Mouse (Mus musculus) kidney, embryonic 16.5 days (tissue): Measurements from ENCODE around the gene Morc1. TPM values are rescaled to one million over a fixed set of nuclear protein-coding genes. Genes with fewer than 3 reads are reported as not detected.

ENCODE experiments used
- ATAC-seq: fragments of 200-750 bp; cut with Nextera tagmentation; 2 replicates; pipeline ENCODE4 v1.8.0; 2017; ENCODE audit warnings: moderate TSS enrichment; ENCODE audit not compliant: low FRiP score, low TSS enrichment
- H3K27ac ChIP-seq: fragments of 300-500 bp; sonication (generic); 2 replicates; pipeline ENCODE4 v1.5.1; 2014; ENCODE audit warnings: low read length
- H3K27me3 ChIP-seq: fragments of 300-500 bp; sonication (generic); 2 replicates; pipeline ENCODE4 v1.6.1; 2014; ENCODE audit warnings: low read length, control low read depth, mixed read lengths; ENCODE audit not compliant: insufficient read depth
- H3K36me3 ChIP-seq: fragments of 300-500 bp; sonication (generic); 2 replicates; pipeline ENCODE4 v1.6.1; 2014; ENCODE audit warnings: low read length, control low read depth, mixed read lengths; ENCODE audit not compliant: insufficient read depth
- H3K4me1 ChIP-seq: fragments of 300-500 bp; sonication (generic); 2 replicates; pipeline ENCODE4 v1.6.1; 2014; ENCODE audit warnings: low read length, control low read depth, mixed read lengths; ENCODE audit not compliant: insufficient read depth
- H3K4me2 ChIP-seq: fragments of 300-500 bp; sonication (generic); replicated peaks from 2 replicates; pipeline ENCODE4 v1.6.1; 2014; ENCODE audit warnings: low read depth, low read length
- H3K4me3 ChIP-seq: fragments of 300-500 bp; sonication (generic); 2 replicates; pipeline ENCODE4 v1.5.1; 2014; ENCODE audit warnings: mild to moderate bottlenecking, low read length
- H3K9ac ChIP-seq: fragments of 300-500 bp; sonication (generic); replicated peaks from 2 replicates; pipeline ENCODE4 v1.6.1; 2014; ENCODE audit warnings: low read length
- H3K9me3 ChIP-seq: fragments of 300-500 bp; sonication (generic); 2 replicates; pipeline ENCODE4 v1.6.1; 2016; ENCODE audit warnings: low read length, control low read depth
- WGBS: fragments of 180-500 bp; shearing (Covaris S2); extraction: QIAGEN DNeasy Blood & Tissue Kit; methylation state at CpG from one replicate; pipeline ENCODE4 v1.1.7; 2014; 5-methylcytosine and 5-hydroxymethylcytosine counted together
- polyA plus RNA-seq: library from polyadenylated mRNA; unstranded; fragments of >200 nt; fragmentation: Nextera tagmentation; extraction: Ambion mirVana; gene quantifications from 2 replicates; pipeline ENCODE4 v1.2.1, GENCODE M21; 2015

Morc1 gene
- polyA plus RNA-seq, 1 experiment from 2014 or later = 0.16 TPM

DNA sequence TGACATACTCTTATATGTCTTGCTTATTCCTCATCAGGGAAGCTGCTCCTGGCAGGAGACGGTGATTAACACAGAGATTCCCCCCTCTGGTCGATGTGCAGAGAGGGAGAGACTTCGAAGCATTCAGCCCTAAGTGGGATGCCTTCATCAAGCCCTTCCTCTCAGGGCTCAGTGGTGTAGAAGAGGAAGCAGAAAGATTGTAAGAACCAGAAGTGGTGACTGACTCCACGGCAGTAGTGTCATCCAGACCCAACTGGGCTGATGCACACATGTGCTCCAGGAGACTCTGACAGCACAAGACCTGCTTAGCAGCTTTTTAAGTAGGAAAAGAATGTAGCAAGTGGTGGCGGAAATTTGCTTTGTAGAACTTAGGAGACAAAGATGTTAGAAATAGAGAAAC is 143.0 kb downstream of the Morc1 start:
- H3K4me3 ChIP-seq = no peak overlapping the region
- no peak overlapping the region for H3K9ac ChIP-seq
- ATAC-seq = no peak
- H3K4me1 ChIP-seq = no peaks in the 10 kb centered on the region
- H3K36me3 ChIP-seq = no peaks in the 10 kb centered on the region
- no peak overlapping the region for H3K27ac ChIP-seq
- no peak overlapping the region for H3K4me2 ChIP-seq
- WGBS = 77% methylated on average over 5 of the region's 5 CpGs
- H3K9me3 ChIP-seq = 0 out of 2 replicates have a peak, but pooled peaks cover 3% of the 10 kb centered on the region
- H3K27me3 ChIP-seq = no peaks in the 10 kb centered on the region; the same call in 1 of the 2 replicates

DNA sequence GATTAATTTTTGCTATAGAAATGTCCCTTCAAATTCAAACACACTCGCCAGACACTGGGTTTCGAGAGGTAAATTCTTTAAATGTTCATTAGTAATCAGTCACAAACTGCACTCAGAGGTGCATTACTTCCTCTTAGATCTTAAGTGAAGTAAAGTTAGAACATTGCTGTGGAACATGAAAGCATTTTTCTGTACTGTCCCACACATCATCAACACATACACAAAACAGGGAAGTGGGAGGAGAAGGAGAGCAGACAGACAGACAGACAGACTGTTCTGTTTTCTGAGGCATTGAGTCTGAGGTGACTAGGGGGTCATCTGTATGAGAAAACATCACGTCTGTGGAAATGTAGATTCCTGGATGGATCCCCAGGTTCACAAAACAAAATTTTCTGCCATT is 143.5 kb downstream of the Morc1 start:
- Histone ChIP-seq H3K9me3 (no peaks in the 10 kb centered on the region), H3K36me3 (no peaks in the 10 kb centered on the region), H3K4me2 (no peak overlapping the region), H3K4me3 (no peak overlapping the region), H3K27me3 (no peaks in the 10 kb centered on the region; the same call in 1 of the 2 replicates), H3K27ac (no peak overlapping the region), H3K9ac (no peak overlapping the region), H3K4me1 (no peaks in the 10 kb centered on the region)
- ATAC-seq = no peak
- WGBS = 73% methylated on average over 3 of the region's 3 CpGs

DNA sequence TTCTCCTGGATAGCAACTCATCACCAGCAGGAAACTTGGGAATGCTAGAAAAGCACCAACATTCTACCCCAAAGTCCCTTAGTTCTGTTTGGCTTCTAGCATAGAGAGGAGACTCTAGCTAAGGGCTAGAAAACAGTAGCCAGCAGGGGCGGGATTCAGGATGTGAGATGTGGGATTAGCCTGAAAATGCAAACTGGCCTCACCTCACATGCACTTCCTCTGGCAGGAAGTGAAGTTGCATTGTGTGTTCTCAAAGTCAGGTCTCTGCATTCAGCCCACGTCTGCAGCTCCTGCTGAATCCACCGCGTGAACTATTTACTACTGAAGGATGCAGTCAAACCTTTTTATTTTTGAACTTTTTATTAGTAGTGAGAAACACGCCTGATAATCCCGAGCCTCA is 154.3 kb downstream of the Morc1 start:
- Histone ChIP-seq H3K27me3 (no peaks in the 10 kb centered on the region), H3K4me3 (no peak overlapping the region), H3K9me3 (no peaks in the 10 kb centered on the region), H3K9ac (no peak overlapping the region), H3K36me3 (no peaks in the 10 kb centered on the region), H3K4me2 (no peak overlapping the region), H3K27ac (no peak overlapping the region), H3K4me1 (no peaks in the 10 kb centered on the region)
- 66% methylated on average over 6 of the region's 6 CpGs for WGBS
- ATAC-seq = no peak

DNA sequence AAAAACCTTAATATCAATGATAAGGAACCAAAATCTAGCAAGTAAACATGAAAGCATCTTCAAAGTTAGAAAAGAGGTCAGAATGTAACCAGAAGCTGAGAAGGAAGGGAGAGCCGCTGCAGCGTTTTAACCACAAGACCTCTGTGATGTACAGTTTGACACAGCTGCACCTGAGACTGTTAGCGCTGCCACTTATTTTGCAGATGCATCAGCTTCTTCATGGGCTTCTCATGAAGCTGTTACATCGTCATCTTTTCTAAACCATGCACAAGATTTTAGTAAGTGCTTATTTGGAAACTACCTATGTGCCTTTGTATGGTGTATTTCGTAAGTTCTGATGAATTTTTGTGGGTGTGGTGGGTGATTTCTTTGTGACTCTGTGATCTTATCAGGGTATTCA is 163.4 kb downstream of the Morc1 start:
- no peaks in the 10 kb centered on the region for H3K4me1 ChIP-seq
- ATAC-seq = no peak
- 89% methylated on average over 5 of the region's 5 CpGs for WGBS
- no peaks in the 10 kb centered on the region for H3K9me3 ChIP-seq
- H3K4me2 ChIP-seq = no peak overlapping the region
- no peak overlapping the region for H3K4me3 ChIP-seq
- H3K9ac ChIP-seq = no peak overlapping the region
- no peak overlapping the region for H3K27ac ChIP-seq
- no peaks in the 10 kb centered on the region for H3K27me3 ChIP-seq
- no peaks in the 10 kb centered on the region for H3K36me3 ChIP-seq

DNA sequence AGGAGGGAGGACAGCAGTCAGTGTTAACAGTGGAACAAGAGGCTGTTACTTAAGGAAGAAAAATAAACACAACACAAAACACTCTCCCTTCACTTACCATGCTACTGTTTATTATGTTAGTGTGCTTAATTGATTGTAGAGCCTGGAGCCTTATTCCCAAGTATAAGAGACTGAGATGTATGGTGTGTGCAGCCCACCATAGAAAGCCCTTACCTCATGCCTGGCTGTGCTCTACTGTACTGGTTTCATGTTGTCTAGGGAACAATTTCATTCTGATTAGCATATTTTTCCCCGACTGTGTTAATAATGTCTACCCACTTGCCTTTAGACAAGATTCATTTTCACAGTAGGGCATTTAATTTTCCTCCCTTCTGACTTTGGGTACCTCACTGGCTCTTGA is 164.2 kb downstream of the Morc1 start:
- Histone ChIP-seq H3K27ac (no peak overlapping the region), H3K9ac (no peak overlapping the region), H3K4me1 (no peaks in the 10 kb centered on the region), H3K9me3 (no peaks in the 10 kb centered on the region), H3K27me3 (no peaks in the 10 kb centered on the region), H3K4me3 (no peak overlapping the region), H3K4me2 (no peak overlapping the region), H3K36me3 (no peaks in the 10 kb centered on the region)
- 65% methylated on average over 1 of the region's 1 CpGs for WGBS
- no peak for ATAC-seq

DNA sequence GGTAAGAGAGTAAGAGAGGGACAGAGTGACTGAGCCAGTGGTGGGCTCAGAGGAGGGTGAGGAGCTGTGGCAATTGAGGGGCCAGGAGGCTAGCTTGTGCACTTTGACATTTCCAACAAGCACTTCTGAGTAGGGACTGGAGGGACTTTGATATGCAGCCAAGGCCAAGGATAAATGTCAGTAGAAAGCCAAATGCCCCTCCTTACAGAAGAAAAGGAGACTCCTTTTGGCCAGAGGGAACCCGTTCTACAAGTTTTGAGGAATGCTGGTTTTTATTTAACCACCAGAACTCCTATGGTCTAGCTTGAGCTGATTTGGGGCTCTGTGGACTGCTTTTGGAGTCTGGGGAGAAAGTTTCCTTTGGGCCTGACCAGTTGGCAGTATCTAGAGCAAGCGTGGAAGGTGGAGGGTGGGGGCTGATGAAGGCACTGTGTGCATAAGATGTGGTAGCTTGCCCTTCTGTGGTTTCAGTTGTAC is 172.7 kb downstream of the Morc1 start:
- WGBS = 62% methylated on average over 2 of the region's 2 CpGs
- peak overlapping the region; percentile 7; the same call in 1 of the 2 replicates for H3K4me2 ChIP-seq
- H3K9ac ChIP-seq = no peak overlapping the region
- no peaks in the 10 kb centered on the region for H3K9me3 ChIP-seq
- peak overlapping the region; percentile 58; the same call in 1 of the 2 replicates for H3K27ac ChIP-seq
- no peaks in the 10 kb centered on the region for H3K27me3 ChIP-seq
- peak; percentile 79; the same call in 1 of the 2 replicates for ATAC-seq
- H3K4me3 ChIP-seq = no peak overlapping the region
- H3K4me1 ChIP-seq = no peaks in the 10 kb centered on the region
- no peaks in the 10 kb centered on the region for H3K36me3 ChIP-seq

DNA sequence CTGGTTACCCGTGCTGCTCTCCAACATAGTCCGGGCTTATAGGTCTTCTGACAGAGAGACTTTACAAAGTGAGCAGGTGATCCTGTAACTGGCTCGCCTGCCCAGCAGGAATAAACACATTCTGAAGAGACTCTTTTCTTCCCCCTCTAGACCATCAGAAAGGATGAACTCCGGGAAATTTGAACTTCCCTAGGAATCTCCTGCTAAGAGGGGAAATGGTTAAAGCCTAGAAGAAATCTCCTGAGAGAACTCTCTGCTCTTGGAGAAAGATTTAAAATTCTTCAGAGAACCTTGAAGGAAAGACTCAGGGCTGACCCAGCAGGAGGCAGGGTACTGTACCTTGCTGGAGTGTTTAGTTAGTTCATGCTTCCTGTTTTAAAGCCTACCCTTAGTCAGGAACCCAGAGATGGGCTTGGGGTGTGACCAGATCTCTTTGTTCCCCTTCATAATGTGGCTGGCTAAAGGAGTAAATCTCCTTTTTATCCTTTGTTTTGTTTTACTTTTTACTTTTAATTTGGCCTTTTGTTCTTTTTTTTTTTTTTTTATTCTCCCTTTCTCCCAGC is 175.5 kb downstream of the Morc1 start:
- Histone ChIP-seq H3K27me3 (no peaks in the 10 kb centered on the region), H3K27ac (no peak overlapping the region), H3K4me3 (no peak overlapping the region), H3K4me2 (no peak overlapping the region), H3K9me3 (no peaks in the 10 kb centered on the region), H3K36me3 (no peaks in the 10 kb centered on the region), H3K9ac (no peak overlapping the region), H3K4me1 (no peaks in the 10 kb centered on the region)
- 71% methylated on average over 4 of the region's 4 CpGs for WGBS
- no peak for ATAC-seq

DNA sequence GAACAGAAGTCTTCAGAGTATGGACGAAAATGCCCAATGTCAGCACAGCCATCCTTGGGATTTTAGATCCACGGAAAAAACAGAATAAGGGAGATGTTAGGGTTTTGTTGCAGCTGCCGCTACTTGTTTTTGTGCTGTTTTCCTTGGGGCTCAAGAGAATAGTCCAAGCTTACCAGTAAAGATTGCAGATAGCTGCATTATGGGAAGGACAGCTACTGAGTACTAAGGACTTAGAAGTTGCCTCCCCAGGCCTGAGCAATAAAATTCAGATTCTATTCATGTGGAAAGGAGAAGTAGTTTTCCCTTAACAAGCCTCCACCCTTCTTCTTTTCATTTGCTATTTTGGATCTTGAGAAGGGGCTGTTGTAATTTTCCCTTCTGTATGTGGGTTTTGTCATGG is 177.2 kb downstream of the Morc1 start:
- Histone ChIP-seq H3K4me2 (no peak overlapping the region), H3K4me1 (no peaks in the 10 kb centered on the region), H3K9ac (no peak overlapping the region), H3K27me3 (no peaks in the 10 kb centered on the region), H3K9me3 (no peaks in the 10 kb centered on the region), H3K36me3 (no peaks in the 10 kb centered on the region), H3K4me3 (no peak overlapping the region), H3K27ac (no peak overlapping the region)
- no peak for ATAC-seq
- whole genome bisulfite sequencing = 86% methylated on average over 3 of the region's 3 CpGs

DNA sequence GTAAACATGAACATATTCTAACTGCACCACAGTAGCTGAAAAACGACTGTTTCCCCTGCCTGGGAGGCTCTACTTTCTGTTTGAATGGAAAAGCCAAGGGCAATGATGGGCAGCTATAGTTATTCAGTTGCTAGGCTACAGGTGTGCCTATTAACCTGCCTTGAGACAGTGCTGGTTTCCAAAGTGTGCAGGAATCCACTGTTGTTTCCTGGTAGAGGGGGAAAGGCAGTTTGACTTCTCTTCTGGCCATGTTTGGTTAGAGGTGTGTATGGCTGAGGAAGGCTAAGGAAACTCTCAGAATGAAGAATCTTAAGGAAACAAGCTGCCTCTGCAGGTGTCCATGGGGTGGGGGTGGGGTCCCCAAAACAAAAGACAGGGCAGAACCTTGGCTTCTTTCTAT is 179.8 kb downstream of the Morc1 start:
- no peak for ATAC-seq
- H3K36me3 ChIP-seq = no peaks in the 10 kb centered on the region
- H3K9ac ChIP-seq = no peak overlapping the region
- no peak overlapping the region for H3K27ac ChIP-seq
- no peaks in the 10 kb centered on the region for H3K4me1 ChIP-seq
- no peaks in the 10 kb centered on the region for H3K9me3 ChIP-seq
- no peaks in the 10 kb centered on the region for H3K27me3 ChIP-seq
- 64% methylated on average over 1 of the region's 1 CpGs for WGBS
- H3K4me2 ChIP-seq = no peak overlapping the region
- H3K4me3 ChIP-seq = no peak overlapping the region

DNA sequence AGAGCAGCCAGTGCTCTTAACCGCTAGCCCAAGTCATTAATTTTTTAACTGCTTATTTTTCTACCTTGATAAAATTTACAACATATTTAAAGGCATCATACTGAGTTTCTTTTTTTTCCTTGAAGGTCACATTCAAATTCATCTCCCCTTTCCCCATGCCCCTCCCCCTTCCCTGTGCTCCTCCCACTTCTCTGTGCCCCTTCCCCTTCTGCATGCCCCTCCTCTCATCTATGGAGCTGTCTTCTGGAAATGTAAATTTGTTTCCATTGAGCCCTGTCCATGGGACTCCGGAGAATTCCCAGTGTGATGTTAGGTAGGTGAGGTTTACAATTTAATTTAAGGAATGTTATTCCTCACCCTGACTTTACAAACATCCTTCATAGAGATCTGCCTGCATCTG is 180.4 kb downstream of the Morc1 start:
- H3K9ac ChIP-seq = no peak overlapping the region
- H3K27ac ChIP-seq = no peak overlapping the region
- WGBS = 63% methylated on average over 2 of the region's 2 CpGs
- no peak overlapping the region for H3K4me2 ChIP-seq
- ATAC-seq = no peak
- no peaks in the 10 kb centered on the region for H3K27me3 ChIP-seq
- no peaks in the 10 kb centered on the region for H3K36me3 ChIP-seq
- no peaks in the 10 kb centered on the region for H3K9me3 ChIP-seq
- H3K4me3 ChIP-seq = no peak overlapping the region
- H3K4me1 ChIP-seq = no peaks in the 10 kb centered on the region
